Mouse (Mus musculus): ENCODE data around the gene Zfp207.

DNA sequence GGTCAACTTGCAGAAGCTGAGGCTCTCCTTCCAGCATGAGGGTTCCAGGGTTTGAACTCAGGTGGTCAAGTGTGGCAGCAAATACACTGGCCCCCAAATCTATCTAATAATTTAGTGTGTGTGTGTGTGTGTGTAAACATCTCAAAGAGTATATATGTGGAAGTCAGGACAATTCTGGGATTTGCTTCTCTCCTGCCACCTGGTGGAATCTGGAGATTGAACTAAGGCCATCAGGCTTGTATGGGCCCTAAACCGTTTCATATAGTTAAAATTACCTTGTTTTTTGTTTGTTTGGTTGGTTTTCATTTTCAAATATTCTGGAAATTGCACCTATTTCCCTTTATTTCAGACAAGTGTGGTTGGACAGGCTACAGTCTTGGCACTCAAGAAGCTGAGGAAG is 14.1 kb upstream of the Zfp207 start:
- TF ChIP-seq POLR2A (IDR thresholded peaks at IDR 0.05; ENCODE audit: low read depth, low read length) (no peak), CTCF (IDR thresholded peaks at IDR 0.05; ENCODE audit: extremely low read depth, insufficient read depth, insufficient read length, insufficient replicate concordance) (no peak)

Measured in spleen, adult 2 months (tissue).